Mouse (Mus musculus) forebrain, embryonic 13.5 days (tissue): Measurements from ENCODE around the gene Focad. TPM values are rescaled to one million over a fixed set of nuclear protein-coding genes. Genes with fewer than 3 reads are reported as not detected.
A peak's percentile ranks its signal among the peaks of the same experiment; 100 is the strongest.
"Not testable (repeated sequence)": the region's sequence is repeated elsewhere in the genome, so short reads cannot be mapped to it uniquely, and the experiment has no call there.

Source experiments
- ATAC-seq: fragments of 200-750 bp; cut with Nextera tagmentation; 2 replicates; pipeline ENCODE4 v1.8.0; 2017
- H3K27ac ChIP-seq: fragments of 300-500 bp; sonication (generic); 2 replicates; pipeline ENCODE4 v1.5.1; 2015; ENCODE audit warnings: inconsistent platforms, mild to moderate bottlenecking, moderate library complexity
- H3K27me3 ChIP-seq: fragments of 300-500 bp; sonication (generic); 2 replicates; pipeline ENCODE4 v1.6.1; 2015; ENCODE audit warnings: mild to moderate bottlenecking, inconsistent platforms
- H3K36me3 ChIP-seq: fragments of 300-500 bp; sonication (generic); 2 replicates; pipeline ENCODE4 v1.6.1; 2015; ENCODE audit warnings: mild to moderate bottlenecking, inconsistent platforms; ENCODE audit not compliant: poor library complexity, severe bottlenecking
- H3K4me1 ChIP-seq: fragments of 300-500 bp; sonication (generic); 2 replicates; pipeline ENCODE4 v1.6.1; 2015; ENCODE audit warnings: inconsistent platforms
- H3K4me2 ChIP-seq: fragments of 300-500 bp; sonication (generic); 2 replicates; pipeline ENCODE4 v1.6.1; 2015; ENCODE audit warnings: inconsistent platforms, mild to moderate bottlenecking, moderate library complexity
- H3K4me3 ChIP-seq: fragments of 300-500 bp; sonication (generic); 2 replicates; pipeline ENCODE4 v1.5.1; 2015; ENCODE audit warnings: mild to moderate bottlenecking, inconsistent platforms
- H3K9ac ChIP-seq: fragments of 300-500 bp; sonication (generic); 2 replicates; pipeline ENCODE4 v1.6.1; 2015; ENCODE audit warnings: mild to moderate bottlenecking, inconsistent platforms
- H3K9me3 ChIP-seq: fragments of 300-500 bp; sonication (generic); replicated peaks from 2 replicates; pipeline ENCODE4 v1.6.1; 2016; ENCODE audit warnings: inconsistent platforms
- WGBS: fragments of 180-500 bp; shearing (Covaris S2); methylation state at CpG from one replicate; pipeline ENCODE4 v1.1.7; 2015; 5-methylcytosine and 5-hydroxymethylcytosine counted together
- polyA plus RNA-seq: library from polyadenylated mRNA; unstranded; fragments of >200 nt; fragmentation: Nextera tagmentation; extraction: Ambion mirVana; gene quantifications from 2 replicates; pipeline ENCODE4 v1.2.1, GENCODE M21; 2015

Focad gene
- polyA plus RNA-seq, 1 experiment from 2014 or later = 10.3 TPM

DNA sequence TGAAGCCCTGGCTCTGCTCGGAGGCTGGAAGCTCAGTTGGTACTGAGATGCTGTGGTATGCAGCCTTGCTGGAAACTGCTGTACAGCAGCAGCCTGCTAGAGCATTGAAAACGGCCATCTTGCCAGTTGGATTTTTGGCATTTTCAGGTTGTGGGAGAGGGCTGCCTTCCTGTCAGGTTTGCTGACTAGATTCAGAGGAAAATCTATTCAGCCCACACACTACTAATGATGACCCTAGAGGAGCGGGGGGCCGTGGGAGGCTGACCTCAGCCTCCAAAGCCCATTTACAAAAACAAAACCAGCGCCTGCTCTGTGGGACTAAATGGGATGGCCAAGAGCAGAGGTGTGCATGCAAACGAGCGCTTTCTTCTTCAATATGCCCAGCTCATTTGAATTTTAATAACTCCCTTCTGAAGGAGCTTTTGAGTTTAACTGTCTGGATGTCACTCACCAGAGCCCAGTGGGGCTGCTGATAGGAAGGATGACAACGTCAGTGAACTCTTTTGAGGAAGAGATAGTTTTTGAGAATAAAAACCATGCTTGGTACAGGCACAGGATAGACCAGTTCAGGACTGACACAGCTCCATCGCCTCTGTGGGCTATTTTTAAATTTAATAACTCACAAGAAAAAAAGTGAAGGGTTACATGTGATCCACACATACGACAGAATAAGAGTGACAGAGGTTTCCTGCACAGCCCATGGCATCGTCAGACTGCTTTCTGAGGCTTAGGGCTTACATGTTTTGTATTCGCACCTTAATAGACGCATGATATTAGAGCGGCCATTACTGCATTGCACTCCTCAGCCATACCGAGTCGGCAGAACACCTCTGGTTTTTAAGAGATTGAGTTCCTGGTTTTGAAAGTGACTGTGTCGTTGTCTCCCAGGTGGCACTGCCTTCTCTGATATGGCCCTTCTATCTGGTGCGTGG lies 278.1 kb downstream of the Focad start:
- no peaks in the 10 kb centered on the region for H3K36me3 ChIP-seq
- H3K4me3 ChIP-seq = no peak overlapping the region
- H3K9ac ChIP-seq = no peak overlapping the region
- 42% methylated on average over 18 of the region's 18 CpGs for WGBS
- peak overlapping the region; percentile 51 for H3K27ac ChIP-seq
- peaks cover 10% of the 10 kb centered on the region for H3K4me1 ChIP-seq
- peak; percentile 58; the same call in 1 of the 2 replicates for ATAC-seq
- peak overlapping the region; percentile 33 for H3K4me2 ChIP-seq
- no peaks in the 10 kb centered on the region for H3K27me3 ChIP-seq
- no peaks in the 10 kb centered on the region for H3K9me3 ChIP-seq

DNA sequence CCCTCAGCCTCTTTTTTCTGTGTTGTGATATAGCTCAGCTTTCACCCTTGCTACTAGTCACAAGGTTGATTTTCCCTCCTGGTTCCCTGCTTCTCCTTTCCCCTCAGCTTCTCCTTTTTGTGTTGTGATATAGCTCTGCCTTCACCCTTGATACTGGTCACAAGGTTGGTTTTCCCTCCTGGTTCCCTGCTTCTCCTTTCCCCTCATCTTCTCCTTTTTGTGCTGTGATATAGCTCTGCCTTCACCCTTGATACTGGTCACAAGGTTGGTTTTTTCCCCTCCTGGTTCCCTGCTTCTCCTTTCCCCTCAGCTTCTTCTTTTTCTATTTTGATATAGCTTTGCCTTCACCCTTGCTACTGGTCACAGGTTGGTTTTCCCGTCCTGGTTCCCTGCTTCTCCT lies 295.6 kb downstream of the Focad start:
- 96% methylated on average over 1 of the region's 1 CpGs for WGBS
- no peak overlapping the region for H3K9ac ChIP-seq
- no peak for ATAC-seq
- no peak overlapping the region for H3K27ac ChIP-seq
- no peak overlapping the region for H3K4me3 ChIP-seq
- H3K4me1 ChIP-seq = no peaks in the 10 kb centered on the region
- H3K4me2 ChIP-seq = no peak overlapping the region
- H3K27me3 ChIP-seq = no peaks in the 10 kb centered on the region
- H3K9me3 ChIP-seq = no peaks in the 10 kb centered on the region
- H3K36me3 ChIP-seq = no peaks in the 10 kb centered on the region; the same call in 1 of the 2 replicates

DNA sequence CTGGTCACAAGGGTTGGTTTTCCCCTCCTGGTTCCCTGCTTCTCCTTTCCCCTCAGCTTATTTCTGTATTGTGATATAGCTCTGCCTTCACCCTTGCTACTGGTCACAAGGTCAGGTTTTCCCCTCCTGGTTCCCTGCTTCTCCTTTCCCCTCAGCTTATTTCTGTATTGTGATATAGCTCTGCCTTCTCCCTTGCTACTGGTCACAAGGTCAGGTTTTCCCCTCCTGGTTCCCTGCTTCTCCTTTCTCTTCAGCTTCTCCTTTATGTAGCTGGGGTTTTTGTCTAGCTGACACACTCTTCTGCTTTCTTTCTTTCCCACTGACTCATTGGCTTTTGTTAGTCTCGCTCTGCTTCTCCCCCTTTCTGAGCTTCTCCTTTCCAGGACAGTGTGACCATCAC lies 296.2 kb downstream of the Focad start:
- 60% methylated on average over 1 of the region's 1 CpGs for WGBS
- H3K4me1 ChIP-seq, H3K4me3 ChIP-seq, H3K36me3 ChIP-seq, ATAC-seq, H3K9ac ChIP-seq, H3K9me3 ChIP-seq, H3K4me2 ChIP-seq, H3K27me3 ChIP-seq, H3K27ac ChIP-seq: not testable (repeated sequence)

DNA sequence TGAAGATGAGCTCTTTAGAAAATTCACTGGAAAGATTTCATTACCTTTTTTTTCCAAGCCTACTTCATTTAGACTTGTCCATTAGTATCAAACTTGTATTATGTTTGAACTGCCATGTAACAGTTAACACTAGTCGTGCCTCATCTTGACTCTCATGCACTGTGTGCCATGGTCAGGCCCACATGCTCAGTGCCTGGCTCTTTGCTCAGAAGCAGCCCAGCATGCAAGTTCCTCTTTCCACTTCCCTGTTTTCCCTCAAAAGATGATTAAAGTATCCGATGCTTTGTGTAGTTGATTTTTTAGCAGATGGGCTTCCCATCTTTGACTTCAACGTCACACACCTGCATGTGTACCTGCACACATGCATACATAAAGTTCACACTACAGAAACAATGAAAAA lies 301.3 kb downstream of the Focad start:
- Histone ChIP-seq H3K9me3 (no peaks in the 10 kb centered on the region), H3K4me1 (no peaks in the 10 kb centered on the region), H3K27me3 (no peaks in the 10 kb centered on the region), H3K4me3 (no peak overlapping the region), H3K9ac (no peak overlapping the region), H3K27ac (no peak overlapping the region), H3K36me3 (no peaks in the 10 kb centered on the region; the same call in 1 of the 2 replicates), H3K4me2 (no peak overlapping the region)
- ATAC-seq = no peak
- WGBS = 95% methylated on average over 3 of the region's 3 CpGs

DNA sequence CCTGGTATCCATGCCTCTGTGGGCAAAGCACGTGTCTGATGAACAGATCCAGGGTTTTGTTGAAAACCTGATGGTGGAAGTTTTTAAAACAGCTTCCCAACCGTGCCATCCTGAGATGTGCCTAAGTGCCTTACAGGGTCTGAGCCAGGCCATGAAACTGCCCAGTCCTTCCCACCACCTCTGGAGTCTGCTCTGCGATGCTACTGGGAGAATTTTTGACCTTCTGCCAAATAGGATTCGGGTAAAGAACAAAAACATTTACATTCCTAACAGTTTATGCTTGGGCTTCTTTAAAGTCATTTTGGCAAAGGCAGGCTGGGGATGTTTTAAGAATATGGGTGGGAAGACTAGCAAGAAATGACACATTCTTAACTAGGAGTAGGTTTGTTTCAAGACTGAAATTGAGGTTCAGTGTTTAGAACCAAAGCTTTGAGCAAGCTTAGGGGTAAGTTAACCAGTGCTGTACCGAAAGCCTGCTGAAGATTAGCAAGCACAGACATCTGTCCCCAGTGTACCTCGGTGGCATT lies 302.6 kb downstream of the Focad start:
- Histone ChIP-seq H3K4me3 (no peak overlapping the region), H3K4me2 (no peak overlapping the region), H3K36me3 (no peaks in the 10 kb centered on the region; the same call in 1 of the 2 replicates), H3K4me1 (no peaks in the 10 kb centered on the region), H3K27ac (no peak overlapping the region), H3K9me3 (no peaks in the 10 kb centered on the region), H3K27me3 (no peaks in the 10 kb centered on the region), H3K9ac (no peak overlapping the region)
- 80% methylated on average over 6 of the region's 6 CpGs for WGBS
- ATAC-seq = no peak

DNA sequence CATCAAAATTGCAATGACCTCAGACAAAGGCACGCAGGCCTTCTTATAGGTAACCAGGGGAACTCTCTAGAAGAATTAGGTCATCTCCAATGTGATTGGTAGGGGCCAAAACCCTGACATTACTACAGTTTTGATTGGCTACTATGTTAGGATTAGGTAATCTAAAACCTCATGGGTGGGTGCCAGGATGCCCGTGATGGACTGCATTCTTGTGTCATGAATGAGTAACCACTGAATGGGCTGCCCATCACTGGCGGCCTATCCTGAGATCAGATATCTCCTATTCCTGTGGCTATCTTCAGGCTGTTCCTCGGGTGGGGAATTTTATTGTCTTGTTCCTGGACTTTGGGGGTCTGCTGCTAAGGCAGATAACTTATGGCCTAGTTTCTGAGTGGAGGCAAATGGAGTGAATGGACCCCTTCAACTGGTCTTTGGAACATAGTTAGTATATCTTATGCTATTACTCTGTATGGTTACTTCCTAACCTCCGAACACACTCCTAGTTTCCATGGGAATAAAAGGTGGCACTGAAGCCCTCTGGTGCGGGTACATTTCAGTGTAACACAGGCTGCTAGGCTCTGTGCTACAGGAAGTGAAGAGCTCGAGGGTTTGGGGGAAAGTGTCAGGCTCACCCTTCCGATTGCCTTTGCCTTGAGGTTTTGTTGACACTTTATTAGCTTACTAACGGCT lies 306.0 kb downstream of the Focad start:
- ATAC-seq = no peak
- Histone ChIP-seq H3K4me1 (no peaks in the 10 kb centered on the region), H3K4me3 (no peak overlapping the region), H3K36me3 (no peaks in the 10 kb centered on the region), H3K27ac (no peak overlapping the region), H3K27me3 (no peaks in the 10 kb centered on the region), H3K9ac (no peak overlapping the region), H3K4me2 (no peak overlapping the region), H3K9me3 (no peaks in the 10 kb centered on the region)
- 83% methylated on average over 9 of the region's 9 CpGs for WGBS

DNA sequence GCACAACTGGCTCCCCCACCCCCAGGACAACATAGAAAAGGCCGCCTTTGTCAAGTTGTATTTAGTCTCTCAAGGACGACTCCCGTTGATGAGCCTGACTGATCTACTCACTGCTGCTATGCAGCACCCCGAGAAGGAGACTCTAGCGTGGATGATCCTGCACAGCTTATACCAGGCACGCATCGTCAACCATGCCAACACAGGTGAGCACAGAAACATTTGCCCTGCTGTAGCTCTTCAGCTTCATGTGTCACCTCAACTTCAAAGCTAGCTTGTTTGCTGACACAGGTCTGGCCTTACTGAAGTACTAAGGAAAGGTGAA lies 306.5 kb downstream of the Focad start:
- H3K27ac ChIP-seq = no peak overlapping the region
- H3K27me3 ChIP-seq = no peaks in the 10 kb centered on the region
- no peak overlapping the region for H3K4me2 ChIP-seq
- 90% methylated on average over 7 of the region's 7 CpGs for WGBS
- no peaks in the 10 kb centered on the region for H3K4me1 ChIP-seq
- no peaks in the 10 kb centered on the region for H3K36me3 ChIP-seq
- no peak for ATAC-seq
- H3K4me3 ChIP-seq = no peak overlapping the region
- no peaks in the 10 kb centered on the region for H3K9me3 ChIP-seq
- no peak overlapping the region for H3K9ac ChIP-seq

DNA sequence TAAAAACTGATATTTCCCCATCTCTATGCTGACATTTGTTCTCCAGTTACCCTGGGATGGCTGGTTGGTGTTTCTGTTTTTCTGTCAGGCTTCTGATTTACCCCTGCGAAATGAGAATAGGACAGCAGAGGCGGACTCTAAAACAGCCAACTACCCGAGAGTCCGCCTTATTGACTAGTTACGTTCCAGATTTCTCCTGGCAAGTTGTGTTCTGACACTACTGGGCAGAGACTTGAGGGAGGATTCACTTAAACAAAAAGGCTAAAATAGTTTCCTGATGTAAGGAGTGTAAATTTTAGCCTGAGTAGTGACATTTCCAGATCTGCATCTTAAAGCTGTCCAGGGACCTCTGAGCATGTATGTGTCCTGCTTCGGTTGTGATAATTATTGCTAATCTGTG lies 308.5 kb downstream of the Focad start:
- Histone ChIP-seq H3K36me3 (no peaks in the 10 kb centered on the region), H3K9me3 (no peaks in the 10 kb centered on the region), H3K4me1 (peaks cover 10% of the 10 kb centered on the region), H3K4me2 (no peak overlapping the region), H3K27me3 (no peaks in the 10 kb centered on the region), H3K4me3 (no peak overlapping the region), H3K27ac (no peak overlapping the region), H3K9ac (no peak overlapping the region)
- ATAC-seq = no peak
- 93% methylated on average over 6 of the region's 6 CpGs for WGBS

DNA sequence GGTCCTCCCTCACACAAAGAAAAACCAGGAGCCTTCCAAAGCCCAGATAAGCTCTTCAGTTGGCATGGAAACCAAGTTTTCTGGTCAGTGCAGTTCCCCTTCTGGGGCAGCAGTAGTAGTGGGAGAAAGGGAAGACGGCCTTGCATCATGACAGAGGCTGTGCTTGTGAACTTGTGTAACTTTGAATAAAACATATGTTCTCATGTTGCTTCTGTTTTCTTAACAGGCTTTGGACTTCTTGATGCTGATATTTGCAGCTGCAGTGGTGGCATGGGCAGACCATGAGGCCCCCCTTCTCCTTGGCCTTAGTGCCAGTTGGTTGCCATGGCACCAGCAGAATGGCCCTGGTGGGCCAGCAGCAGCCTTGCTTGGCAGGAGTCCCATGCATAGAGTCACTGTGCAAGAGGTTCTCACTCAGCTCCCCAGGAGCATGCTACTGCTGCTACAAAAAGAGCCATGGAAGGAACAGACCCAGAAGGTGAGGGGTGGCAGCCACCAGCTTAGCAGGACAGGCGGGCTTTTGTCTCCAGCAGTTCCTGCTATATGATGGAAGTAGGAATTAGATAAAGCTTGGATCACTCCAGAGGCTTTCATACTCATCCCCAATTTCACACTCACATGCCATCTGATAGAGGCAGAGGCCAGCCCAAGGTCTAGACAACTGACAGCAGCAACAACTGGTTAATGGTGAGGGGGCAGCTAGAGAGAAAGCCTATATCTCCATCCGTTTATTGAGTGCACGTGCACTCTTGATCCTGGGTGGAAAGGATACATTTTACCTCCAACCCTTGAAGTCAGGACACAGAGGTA lies 312.7 kb downstream of the Focad start:
- H3K4me1 ChIP-seq = peaks cover 10% of the 10 kb centered on the region
- no peak overlapping the region for H3K4me2 ChIP-seq
- H3K4me3 ChIP-seq = no peak overlapping the region
- no peaks in the 10 kb centered on the region for H3K27me3 ChIP-seq
- no peak overlapping the region for H3K27ac ChIP-seq
- H3K9ac ChIP-seq = no peak overlapping the region
- 63% methylated on average over 4 of the region's 4 CpGs for WGBS
- no peaks in the 10 kb centered on the region for H3K9me3 ChIP-seq
- ATAC-seq = peak; percentile 97
- H3K36me3 ChIP-seq = no peaks in the 10 kb centered on the region

DNA sequence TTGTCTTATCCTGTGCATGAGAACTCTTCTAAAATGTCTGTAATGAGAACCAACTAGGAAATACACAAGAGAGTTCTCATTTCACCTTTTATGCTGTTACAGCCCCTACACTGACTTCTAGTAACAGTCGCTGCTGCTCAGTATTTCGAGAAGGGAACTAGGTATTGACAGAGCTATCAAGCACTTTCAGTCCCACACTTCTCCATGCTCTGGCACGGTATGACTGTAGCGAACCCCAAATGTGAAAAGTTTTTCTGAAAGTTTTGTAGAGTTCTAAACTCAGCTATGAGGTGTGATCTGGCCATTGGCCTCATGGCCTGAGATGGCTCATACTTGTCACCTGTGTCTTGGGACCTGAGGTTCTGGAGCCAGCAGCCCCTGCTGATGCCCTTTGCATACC lies 314.9 kb downstream of the Focad start:
- Histone ChIP-seq H3K4me3 (no peak overlapping the region), H3K9ac (no peak overlapping the region), H3K4me1 (peaks cover 10% of the 10 kb centered on the region), H3K9me3 (no peaks in the 10 kb centered on the region), H3K27me3 (no peaks in the 10 kb centered on the region), H3K36me3 (no peaks in the 10 kb centered on the region), H3K27ac (no peak overlapping the region), H3K4me2 (no peak overlapping the region)
- ATAC-seq = no peak
- WGBS = 95% methylated on average over 4 of the region's 4 CpGs

DNA sequence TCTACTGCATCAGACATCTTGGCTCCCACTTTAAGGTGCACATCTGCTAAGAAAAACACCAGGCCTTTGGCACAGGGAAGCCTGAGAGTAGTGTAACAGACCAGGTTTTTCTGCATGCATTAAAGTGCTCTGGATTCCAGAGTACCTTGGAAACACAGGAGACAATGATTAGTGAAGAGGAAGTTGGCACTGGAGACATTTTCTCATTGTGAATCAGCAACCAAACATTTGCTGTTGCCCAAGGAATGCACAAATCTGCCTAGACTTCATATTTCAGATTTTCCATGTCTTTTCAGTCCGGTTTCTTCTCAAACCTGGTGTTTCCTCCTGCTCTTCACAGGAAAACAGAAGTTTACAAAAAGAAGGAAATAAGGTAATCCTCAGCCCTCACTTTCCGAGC lies 317.9 kb downstream of the Focad start:
- no peak for ATAC-seq
- Histone ChIP-seq H3K4me1 (peaks cover 10% of the 10 kb centered on the region), H3K4me2 (no peak overlapping the region), H3K9ac (no peak overlapping the region), H3K36me3 (no peaks in the 10 kb centered on the region), H3K27me3 (no peaks in the 10 kb centered on the region), H3K9me3 (no peaks in the 10 kb centered on the region), H3K27ac (no peak overlapping the region), H3K4me3 (no peak overlapping the region)
- 90% methylated on average over 2 of the region's 2 CpGs for WGBS

DNA sequence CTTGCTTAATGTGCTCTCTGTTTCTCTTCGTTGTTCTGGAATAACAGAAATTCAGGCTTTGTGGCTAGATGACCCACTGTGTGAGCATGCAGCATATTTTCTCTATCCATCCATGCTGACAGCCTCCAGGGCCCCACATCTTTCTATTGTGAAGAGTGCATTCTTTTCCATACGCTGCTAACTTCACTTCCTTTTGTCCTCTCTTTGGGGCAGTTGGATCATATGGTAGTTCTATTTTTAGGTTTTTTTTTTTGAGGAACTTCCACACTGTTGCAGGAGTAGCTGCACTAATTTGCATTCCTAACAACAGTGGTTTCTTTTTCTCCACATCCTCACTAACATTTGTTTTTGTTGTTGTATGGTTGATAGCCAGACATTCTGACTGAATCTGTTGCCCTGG lies 320.6 kb downstream of the Focad start:
- no peaks in the 10 kb centered on the region for H3K36me3 ChIP-seq
- 27% methylated on average over 2 of the region's 2 CpGs for WGBS
- no peak for ATAC-seq

More for the DNA sequence above, 320.6 kb downstream of the Focad start:
- peaks cover 7% of the 10 kb centered on the region for H3K4me1 ChIP-seq
- H3K9ac ChIP-seq = no peak overlapping the region
- H3K27ac ChIP-seq = no peak overlapping the region
- no peaks in the 10 kb centered on the region for H3K9me3 ChIP-seq
- no peaks in the 10 kb centered on the region for H3K27me3 ChIP-seq
- no peak overlapping the region for H3K4me2 ChIP-seq
- no peak overlapping the region for H3K4me3 ChIP-seq
